Mouse (Mus musculus) kidney, postnatal 0 days (tissue): Measurements from ENCODE around the gene Tnfsf15. TPM values are rescaled to one million over a fixed set of nuclear protein-coding genes. Genes with fewer than 3 reads are reported as not detected.

Experiments used
- ATAC-seq: fragments of 200-750 bp; cut with Nextera tagmentation; replicated peaks from 2 replicates; pipeline ENCODE4 v1.8.0; 2017; ENCODE audit warnings: low read depth, moderate number of reproducible peaks, moderate TSS enrichment, moderate library complexity; ENCODE audit not compliant: low FRiP score
- DNase-seq: peaks from one replicate; pipeline ENCODE4 v3.0.0-alpha.2; 2016; ENCODE audit warnings: low spot score
- H3K27ac ChIP-seq: fragments of 300-500 bp; sonication (generic); 2 replicates; pipeline ENCODE4 v1.5.1; 2014; ENCODE audit warnings: mild to moderate bottlenecking
- H3K27me3 ChIP-seq: fragments of 300-500 bp; sonication (generic); 2 replicates; pipeline ENCODE4 v1.6.1; 2014; ENCODE audit warnings: low read length, mixed read lengths; ENCODE audit not compliant: insufficient read depth
- H3K36me3 ChIP-seq: fragments of 300-500 bp; sonication (generic); 2 replicates; pipeline ENCODE4 v1.6.1; 2014; ENCODE audit warnings: low read length, mixed read lengths; ENCODE audit not compliant: insufficient read depth
- H3K4me1 ChIP-seq: fragments of 300-500 bp; sonication (generic); replicated peaks from 2 replicates; pipeline ENCODE4 v1.6.1; 2014; ENCODE audit warnings: antibody characterized with exemption, low read length, mixed read lengths; ENCODE audit not compliant: insufficient read depth
- H3K4me2 ChIP-seq: fragments of 300-500 bp; sonication (generic); 2 replicates; pipeline ENCODE4 v1.6.1; 2014; ENCODE audit warnings: mild to moderate bottlenecking, low read length, moderate library complexity, mixed read lengths
- H3K4me3 ChIP-seq: fragments of 300-500 bp; sonication (generic); replicated peaks from 2 replicates; pipeline ENCODE4 v1.5.1; 2014; ENCODE audit warnings: low read depth, low read length
- H3K9ac ChIP-seq: fragments of 300-500 bp; sonication (generic); 2 replicates; pipeline ENCODE4 v1.6.1; 2014; ENCODE audit warnings: low read depth, low read length
- H3K9me3 ChIP-seq: fragments of 300-500 bp; sonication (generic); replicated peaks from 2 replicates; pipeline ENCODE4 v1.6.1; 2016; ENCODE audit warnings: low read length, inconsistent platforms, mixed read lengths
- CTCF ChIP-seq: IDR thresholded peaks from 2 replicates; pipeline ENCODE4 v1.5.1; 2016; ENCODE audit warnings: antibody characterized with exemption, low read depth, mild to moderate bottlenecking, moderate library complexity
- WGBS: fragments of 180-500 bp; shearing (Covaris S2); extraction: QIAGEN DNeasy Blood & Tissue Kit; methylation state at CpG from one replicate; pipeline ENCODE4 v1.1.7; 2014; 5-methylcytosine and 5-hydroxymethylcytosine counted together
- polyA plus RNA-seq: library from polyadenylated mRNA; unstranded; fragments of >200 nt; fragmentation: Nextera tagmentation; extraction: Ambion mirVana; gene quantifications from 2 replicates; pipeline ENCODE4 v1.2.1, GENCODE M21; 2015

The Tnfsf15 gene
- polyA plus RNA-seq, 1 experiment from 2014 or later, result 0.55 TPM

DNA sequence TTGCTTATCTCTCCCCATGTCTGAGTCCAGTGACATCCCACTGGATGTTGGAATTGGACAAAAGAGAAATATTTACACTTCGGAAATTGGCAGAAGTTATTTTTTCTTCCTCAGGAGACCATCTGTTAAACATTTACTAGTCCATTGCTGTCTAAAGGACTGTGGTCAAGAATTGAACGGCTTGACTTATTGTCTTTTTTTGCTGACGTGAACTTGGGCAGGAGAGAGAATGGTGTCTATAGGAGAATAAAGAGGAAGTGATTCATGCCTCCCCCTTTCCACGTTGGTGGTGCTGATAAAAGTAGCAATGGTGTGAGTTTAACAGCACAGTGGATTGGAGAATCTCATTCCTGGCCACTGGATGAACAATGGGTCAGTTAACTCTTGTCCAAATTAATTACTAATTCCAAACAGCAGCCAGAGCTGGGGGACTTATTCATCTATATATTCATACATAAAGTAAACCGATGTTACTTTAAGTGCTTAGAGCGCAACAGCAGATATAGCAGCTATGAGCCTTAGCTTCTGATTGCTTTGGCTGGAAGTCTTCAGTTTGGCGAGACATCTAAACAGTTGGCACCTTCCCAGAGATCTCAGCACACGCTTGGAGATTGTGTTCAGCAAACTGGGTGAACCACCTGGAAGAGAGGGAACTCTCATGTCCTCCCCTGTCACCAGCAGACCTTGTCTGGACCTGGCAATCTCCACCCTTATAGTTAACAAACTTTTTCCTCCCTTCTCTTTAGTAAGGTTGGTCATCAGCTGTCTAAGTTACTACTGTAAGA, 28.6 kb upstream of the Tnfsf15 start:
- 56% methylated on average over 8 of the region's 8 CpGs for WGBS
- ATAC-seq (no peak), DNase-seq (no peak)
- no peak overlapping the region for H3K9ac ChIP-seq
- no peaks in the 10 kb centered on the region for H3K36me3 ChIP-seq
- H3K9me3 ChIP-seq, result no peaks in the 10 kb centered on the region
- no peaks in the 10 kb centered on the region for H3K27me3 ChIP-seq
- TF ChIP-seq CTCF, result no peak
- H3K27ac ChIP-seq, result no peak overlapping the region
- H3K4me3 ChIP-seq, result no peak overlapping the region
- no peaks in the 10 kb centered on the region for H3K4me1 ChIP-seq
- H3K4me2 ChIP-seq, result no peak overlapping the region

DNA sequence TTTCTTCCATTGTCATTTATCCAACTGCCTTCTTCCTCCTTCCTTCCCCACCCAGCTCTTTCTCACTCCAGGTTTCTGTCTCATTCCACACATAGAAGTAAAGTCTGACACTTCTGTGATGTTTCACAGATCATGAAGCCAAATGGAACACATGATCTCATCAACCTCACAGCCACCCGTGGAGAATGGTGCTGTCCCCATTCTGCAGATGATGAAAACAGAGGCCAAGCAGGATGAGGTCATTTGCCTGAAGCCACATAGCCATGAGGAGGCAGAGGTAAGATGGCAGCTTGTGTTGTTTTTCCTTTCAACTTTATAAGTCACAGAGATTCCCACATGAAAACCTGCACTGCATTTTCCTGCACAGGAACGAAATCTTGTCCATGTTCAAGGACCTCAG, 27.6 kb upstream of the Tnfsf15 start:
- H3K36me3 ChIP-seq, result no peaks in the 10 kb centered on the region
- no peak for TF ChIP-seq CTCF
- no peaks in the 10 kb centered on the region for H3K4me1 ChIP-seq
- no peaks in the 10 kb centered on the region for H3K9me3 ChIP-seq
- H3K4me3 ChIP-seq, result no peak overlapping the region
- no peak overlapping the region for H3K9ac ChIP-seq
- DNase-seq (no peak), ATAC-seq (no peak)
- H3K4me2 ChIP-seq, result no peak overlapping the region
- no peaks in the 10 kb centered on the region for H3K27me3 ChIP-seq
- WGBS, result 83% methylated on average over 2 of the region's 2 CpGs
- no peak overlapping the region for H3K27ac ChIP-seq

DNA sequence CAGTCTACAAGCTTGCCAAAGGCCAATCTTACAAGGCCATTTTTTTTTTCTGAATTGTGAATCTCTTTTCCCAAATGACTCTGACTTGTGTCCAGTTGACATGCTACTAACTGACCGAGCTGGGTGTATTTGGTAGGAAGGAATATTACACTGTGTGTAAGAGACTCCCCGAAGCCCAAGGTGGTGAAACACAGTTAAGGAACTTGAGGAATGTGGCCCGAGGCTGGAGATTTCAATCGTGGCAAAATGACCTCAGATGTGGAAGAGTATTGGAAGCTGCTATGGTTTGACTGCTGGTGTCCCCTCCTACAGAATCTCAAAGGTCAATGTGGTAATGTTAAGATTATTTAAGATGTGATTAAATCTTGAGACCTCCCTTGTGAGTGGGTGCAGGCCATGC, 26.4 kb upstream of the Tnfsf15 start:
- H3K4me1 ChIP-seq, result no peaks in the 10 kb centered on the region
- TF ChIP-seq CTCF, result no peak
- H3K27me3 ChIP-seq, result no peaks in the 10 kb centered on the region
- 68% methylated on average over 4 of the region's 4 CpGs for WGBS
- H3K36me3 ChIP-seq, result no peaks in the 10 kb centered on the region
- no peak overlapping the region for H3K4me2 ChIP-seq
- DNase-seq, result no peak
- no peaks in the 10 kb centered on the region for H3K9me3 ChIP-seq
- no peak overlapping the region for H3K27ac ChIP-seq
- H3K9ac ChIP-seq, result no peak overlapping the region
- no peak overlapping the region for H3K4me3 ChIP-seq
- ATAC-seq, result no peak

DNA sequence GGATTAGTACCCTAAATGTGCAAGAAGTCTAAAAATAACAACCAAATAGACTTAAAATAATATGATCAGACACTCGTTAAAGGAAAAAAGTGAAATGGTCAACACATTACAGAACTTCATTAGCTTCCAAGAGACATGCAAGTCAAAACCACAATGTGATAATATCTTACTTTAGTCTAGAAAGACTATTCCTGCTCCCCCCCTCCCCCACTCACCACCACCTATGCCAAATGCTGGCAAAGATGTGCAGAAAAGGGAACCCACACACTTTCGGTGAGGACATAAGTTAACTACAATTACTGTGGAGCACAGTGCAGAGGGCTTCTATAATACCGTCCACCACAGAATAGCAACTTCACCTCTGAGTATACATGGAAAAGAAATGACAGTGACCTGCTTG, 24.2 kb upstream of the Tnfsf15 start:
- H3K9me3 ChIP-seq, result no peaks in the 10 kb centered on the region
- DNase-seq (no peak), ATAC-seq (no peak)
- H3K27ac ChIP-seq, result no peak overlapping the region
- no peaks in the 10 kb centered on the region for H3K27me3 ChIP-seq
- H3K9ac ChIP-seq, result no peak overlapping the region
- TF ChIP-seq CTCF, result no peak
- H3K36me3 ChIP-seq, result no peaks in the 10 kb centered on the region
- H3K4me1 ChIP-seq, result no peaks in the 10 kb centered on the region
- H3K4me3 ChIP-seq, result no peak overlapping the region
- H3K4me2 ChIP-seq, result no peak overlapping the region
- WGBS, result 87% methylated on average over 3 of the region's 3 CpGs

DNA sequence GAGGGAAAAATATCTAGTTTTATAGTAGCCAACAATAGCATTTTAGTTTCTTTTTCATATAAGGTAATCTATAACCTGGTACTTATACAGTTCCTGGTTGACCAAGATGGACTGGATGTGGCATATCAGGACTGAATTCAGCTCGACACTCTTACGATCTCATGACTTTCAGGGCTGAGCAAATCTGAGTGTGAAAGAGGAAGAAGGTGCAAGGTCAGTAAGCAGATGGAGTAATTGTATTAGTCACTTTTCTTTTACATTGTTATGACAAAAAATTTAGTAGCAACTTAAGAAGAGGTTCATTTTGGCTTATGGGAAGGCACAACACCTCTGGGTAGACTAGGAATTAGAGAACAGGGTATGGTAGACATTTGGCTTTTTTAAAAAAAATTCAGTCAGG, 20.1 kb upstream of the Tnfsf15 start:
- WGBS, result 87% methylated on average over 2 of the region's 2 CpGs
- H3K9me3 ChIP-seq, result no peaks in the 10 kb centered on the region
- ATAC-seq, result no peak

DNA sequence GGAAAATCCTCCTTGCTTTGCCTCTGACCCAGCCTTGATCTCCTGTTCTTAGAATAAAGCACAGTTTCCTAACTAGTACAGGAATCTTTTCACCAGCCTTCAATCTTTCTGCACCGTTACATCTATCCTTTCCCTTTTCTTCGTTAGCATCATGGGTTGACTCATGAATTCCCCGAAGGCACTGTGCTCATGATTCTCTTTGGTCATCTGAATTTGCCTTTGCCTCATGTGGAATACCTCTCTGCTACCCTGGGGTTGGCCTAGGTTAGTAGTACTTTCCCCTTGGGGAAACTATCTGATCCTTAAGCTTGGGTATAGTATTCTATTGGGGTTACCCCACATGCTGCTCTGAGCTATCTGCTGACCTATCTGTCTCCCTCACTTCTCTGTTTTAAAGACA, 15.0 kb upstream of the Tnfsf15 start:
- H3K27ac ChIP-seq, result no peak overlapping the region
- no peak for TF ChIP-seq CTCF
- WGBS, result 86% methylated on average over 3 of the region's 3 CpGs

More for the DNA sequence above, 20.1 kb upstream of the Tnfsf15 start:
- Histone ChIP-seq H3K36me3 (no peaks in the 10 kb centered on the region), H3K27ac (no peak overlapping the region), H3K9ac (no peak overlapping the region), H3K4me3 (no peak overlapping the region), H3K4me2 (no peak overlapping the region), H3K27me3 (no peaks in the 10 kb centered on the region), H3K4me1 (no peaks in the 10 kb centered on the region)
- no peak for DNase-seq
- TF ChIP-seq CTCF, result no peak

More for the DNA sequence above, 15.0 kb upstream of the Tnfsf15 start:
- H3K36me3 ChIP-seq, result no peaks in the 10 kb centered on the region
- no peak overlapping the region for H3K9ac ChIP-seq
- DNase-seq (no peak), ATAC-seq (no peak)
- no peaks in the 10 kb centered on the region for H3K4me1 ChIP-seq
- H3K4me3 ChIP-seq, result no peak overlapping the region
- no peaks in the 10 kb centered on the region for H3K9me3 ChIP-seq
- no peak overlapping the region for H3K4me2 ChIP-seq
- H3K27me3 ChIP-seq, result no peaks in the 10 kb centered on the region
